Comparison of ENCODE assay signal across 9 mouse cellular contexts in genomic region chr5:65823601-65824133, GRCm38 (mm10). TPM values are rescaled to one million over a fixed set of nuclear protein-coding genes. Genes with fewer than 3 reads are reported as not detected.
A peak's percentile ranks its signal among the peaks of the same experiment; 100 is the strongest.
DNase-seq lines count a peak whose midpoint lies in the region; ATAC-seq and TF ChIP-seq lines count a peak whose summit lies in the region.
"Had no signal": no experiment of that assay in that cellular context is flagged by ENCODE, and none has a peak within 500 bp of the region (broad histone marks: within the 10 kb centered on the region; RNA-seq: fewer than 3 reads in every experiment).

No protein-coding gene starts in this region.

- peak; percentile 85 for DNase-seq in CD4-positive, CD25-positive, alpha-beta regulatory T cell, adult 2 months (ENCODE audit: low read depth, low spot score)
- DNase-seq in T-cell, adult 2 months (ENCODE audit: low spot score), result peak; percentile 71
- DNase-seq in layer of hippocampus, postnatal 14 days (ENCODE audit: low spot score in 2 of 2), result peak; percentile 7 to 20
- DNase-seq in spleen, adult 2 months (ENCODE audit: low read depth in 1 of 2, low spot score in 2 of 2), result peak; percentile 50 to 63

- no peak overlapping the region for H3K27ac ChIP-seq in hindbrain, embryonic 15.5 days (replicated peaks)
- no peak overlapping the region for H3K27ac ChIP-seq in hindbrain, embryonic 13.5 days
- no peak overlapping the region for H3K27ac ChIP-seq in spleen, adult 2 months (ENCODE audit: insufficient read depth, low read length)
- H3K27ac ChIP-seq in midbrain, embryonic 13.5 days, result no peak overlapping the region

- no peak overlapping the region for H3K4me3 ChIP-seq in hindbrain, embryonic 15.5 days
- H3K4me3 ChIP-seq in hindbrain, embryonic 13.5 days, result no peak overlapping the region
- no peak overlapping the region for H3K4me3 ChIP-seq in spleen, adult 2 months (ENCODE audit: extremely low read depth, insufficient read depth, insufficient read length)
- H3K4me3 ChIP-seq in midbrain, embryonic 13.5 days (replicated peaks), result no peak overlapping the region
- H3K4me3 ChIP-seq: megakaryocyte, embryonic 14.5 days had no signal

- H3K9ac ChIP-seq in hindbrain, embryonic 15.5 days, result no peak overlapping the region
- H3K9ac ChIP-seq in hindbrain, embryonic 13.5 days, result no peak overlapping the region
- H3K9ac ChIP-seq in midbrain, embryonic 13.5 days (replicated peaks), result no peak overlapping the region

- H3K4me2 ChIP-seq in hindbrain, embryonic 15.5 days, result no peak overlapping the region
- H3K4me2 ChIP-seq in hindbrain, embryonic 13.5 days, result no peak overlapping the region
- no peak overlapping the region for H3K4me2 ChIP-seq in midbrain, embryonic 13.5 days (replicated peaks)

- H3K4me1 ChIP-seq in hindbrain, embryonic 15.5 days (replicated peaks), result no peaks in the 10 kb centered on the region
- no peaks in the 10 kb centered on the region for H3K4me1 ChIP-seq in hindbrain, embryonic 13.5 days (replicated peaks)
- no peaks in the 10 kb centered on the region for H3K4me1 ChIP-seq in spleen, adult 2 months (ENCODE audit: control insufficient read depth, insufficient read depth, insufficient read length)
- H3K4me1 ChIP-seq in midbrain, embryonic 13.5 days (replicated peaks), result no peaks in the 10 kb centered on the region

- WGBS in hindbrain, embryonic 15.5 days, result 78% methylated on average over 5 of the region's 5 CpGs
- WGBS in hindbrain, embryonic 13.5 days, result 79% methylated on average over 5 of the region's 5 CpGs
- WGBS in spleen, adult 2 months, result 72% methylated on average over 5 of the region's 5 CpGs
- 78% methylated on average over 5 of the region's 5 CpGs for WGBS in midbrain, embryonic 13.5 days

- H3K27me3 ChIP-seq in hindbrain, embryonic 15.5 days, result no peaks in the 10 kb centered on the region
- no peaks in the 10 kb centered on the region for H3K27me3 ChIP-seq in hindbrain, embryonic 13.5 days
- no peaks in the 10 kb centered on the region for H3K27me3 ChIP-seq in spleen, adult 2 months (ENCODE audit: control insufficient read depth, insufficient read depth, low read length)
- H3K27me3 ChIP-seq in midbrain, embryonic 13.5 days, result no peaks in the 10 kb centered on the region
- H3K27me3 ChIP-seq: megakaryocyte, embryonic 14.5 days had no signal

- peak; percentile 58; the same call in 1 of the 2 replicates for TF ChIP-seq CTCF in spleen, adult 2 months (IDR thresholded peaks at IDR 0.05; ENCODE audit: extremely low read depth, insufficient read depth, insufficient read length, insufficient replicate concordance)

- 0 out of 2 replicates have a peak, but pooled peaks have one; percentile 19 for ATAC-seq in hindbrain, embryonic 15.5 days (ENCODE audit: low FRiP score, low read depth)
- ATAC-seq in hindbrain, embryonic 13.5 days (ENCODE audit: low FRiP score), result no peak
- ATAC-seq in erythroblast, adult 5-6 weeks (replicated peaks; ENCODE audit: low FRiP score, poor library complexity, severe bottlenecking), result peak; percentile 69; the same call in 1 of the 2 replicates
- ATAC-seq in midbrain, embryonic 13.5 days, result no peak

- H3K9me3 ChIP-seq in hindbrain, embryonic 15.5 days, result no peaks in the 10 kb centered on the region
- no peaks in the 10 kb centered on the region for H3K9me3 ChIP-seq in hindbrain, embryonic 13.5 days
- H3K9me3 ChIP-seq in midbrain, embryonic 13.5 days, result no peaks in the 10 kb centered on the region
- H3K9me3 ChIP-seq: megakaryocyte, embryonic 14.5 days had no signal

- peaks cover 34% of the 10 kb centered on the region for H3K36me3 ChIP-seq in hindbrain, embryonic 15.5 days
- peaks cover 63% of the 10 kb centered on the region for H3K36me3 ChIP-seq in hindbrain, embryonic 13.5 days
- peaks cover 25% of the 10 kb centered on the region for H3K36me3 ChIP-seq in spleen, adult 2 months (ENCODE audit: control insufficient read depth, insufficient read depth, low read length)
- peaks cover 61% of the 10 kb centered on the region for H3K36me3 ChIP-seq in midbrain, embryonic 13.5 days

- no peak for TF ChIP-seq POLR2A in spleen, adult 2 months (IDR thresholded peaks at IDR 0.05; ENCODE audit: low read depth, low read length)

RNA-seq across cellular contexts. Expression of gene Rhoh, which starts 37.3 kb away (rescaled TPM):
- 0.38 and 0.60 TPM in 2 replicates for polyA plus RNA-seq in hindbrain, embryonic 15.5 days (2015; fragmentation: Nextera tagmentation; extraction: Ambion mirVana)
- polyA plus RNA-seq in hindbrain, embryonic 13.5 days (2015; fragmentation: Nextera tagmentation; extraction: Ambion mirVana), result 0.30 and 0.60 TPM in 2 replicates
- total RNA-seq in erythroblast, adult 5-6 weeks (2015; ENCODE audit: low replicate concordance), result 2.1 and 2.5 TPM in 2 replicates
- total RNA-seq in erythroblast, adult 5-6 weeks (2017; ENCODE audit: low replicate concordance), result 1.0 and 3.3 TPM in 2 replicates
- 1 to 10 TPM in 1 of 2 experiments, under 1 TPM in 1; 0.76 to 1.8 TPM for total RNA-seq in layer of hippocampus, postnatal 14 days (2021)
- 28.0 and 33.6 TPM in 2 replicates for polyA plus RNA-seq in spleen, adult 2 months (2012; rRNA removed)
- polyA plus RNA-seq in midbrain, embryonic 13.5 days (2015; fragmentation: Nextera tagmentation; extraction: Ambion mirVana), result 0.27 and 0.32 TPM in 2 replicates

Comparison
In these comparisons a context has a peak if more than half of its experiments do, and no peak if none do; other contexts are left out.
1. ATAC-seq: peak in hindbrain, embryonic 15.5 days (single experiment) and erythroblast, adult 5-6 weeks (single experiment); none in hindbrain, embryonic 13.5 days (single experiment) and midbrain, embryonic 13.5 days (single experiment).
2. DNase-seq: peak in every context shown above with its lines; median percentile 85 in CD4-positive, CD25-positive, alpha-beta regulatory T cell, adult 2 months; 71 in T-cell, adult 2 months; 56 in spleen, adult 2 months; 14 in layer of hippocampus, postnatal 14 days.
3. RNA of gene Rhoh, which starts 37.3 kb away (polyA plus RNA-seq): 28.0 to 33.6 TPM in spleen, adult 2 months; 0.30 to 0.60 TPM in hindbrain, embryonic 13.5 days, 0.38 to 0.60 TPM in hindbrain, embryonic 15.5 days and 0.27 to 0.32 TPM in midbrain, embryonic 13.5 days; every median in the first group is over 10 times any median in the second.